Mouse (Mus musculus) CH12.LX (cell line): ENCODE data around the gene Pde11a. TPM values are rescaled to one million over a fixed set of nuclear protein-coding genes. Genes with fewer than 3 reads are reported as not detected.

ENCODE experiments used
- DNase-seq: peaks from one replicate; pipeline ENCODE4 v3.0.0-alpha.2; 2013; ENCODE audit errors: extremely low read depth
- H3K27ac ChIP-seq: 2 replicates; pipeline ENCODE4 v1.5.1; 2012; ENCODE audit warnings: low read depth, mild to moderate bottlenecking, control low read depth, moderate library complexity; ENCODE audit not compliant: insufficient read depth
- H3K27me3 ChIP-seq: replicated peaks from 2 replicates; pipeline ENCODE3; 2012; ENCODE audit warnings: inconsistent platforms
- H3K36me3 ChIP-seq, 2 experiments: replicated peaks in 1 of 2; 2 replicates each; pipeline versions ENCODE3 to v1.6.1; 2012; ENCODE audit warnings: inconsistent platforms in 1 of 2, low read length in 1 of 2, mild to moderate bottlenecking in 1 of 2, mixed read lengths in 1 of 2, moderate library complexity in 1 of 2; ENCODE audit not compliant: control insufficient read depth in 1 of 2, insufficient read depth in 1 of 2
- H3K4me1 ChIP-seq, 2 experiments: 2 replicates each; pipeline ENCODE4 v1.6.1; 2012; ENCODE audit warnings: inconsistent platforms in 1 of 2, moderate library complexity in 1 of 2; ENCODE audit not compliant: insufficient read depth in 2 of 2, control insufficient read depth in 1 of 2
- H3K4me2 ChIP-seq: 2 replicates; pipeline ENCODE4 v1.6.1; 2012; ENCODE audit warnings: low read depth, mild to moderate bottlenecking, control low read depth; ENCODE audit not compliant: poor library complexity, insufficient read depth, severe bottlenecking
- H3K4me3 ChIP-seq, 3 experiments: fragments of 150-350 bp in 1 of 3; sonication (generic) in 1 of 3; replicated peaks in 1 of 3; 2 replicates each; pipeline versions ENCODE3 to v1.5.1; 2011 to 2012; ENCODE audit warnings: low read depth in 2 of 3, low read length in 2 of 3, mild to moderate bottlenecking in 2 of 3, moderate library complexity in 2 of 3, control low read depth in 1 of 3, improper control_type of control experiment in 1 of 3, inconsistent platforms in 1 of 3, mixed read lengths in 1 of 3; ENCODE audit not compliant: poor library complexity in 1 of 3
- H3K79me2 ChIP-seq: replicated peaks from 2 replicates; pipeline ENCODE4 v1.6.1; 2012; ENCODE audit warnings: mild to moderate bottlenecking, moderate library complexity; ENCODE audit not compliant: control insufficient read depth, poor library complexity, insufficient read depth, severe bottlenecking; ENCODE audit errors: extremely low read depth
- H3K9ac ChIP-seq: 2 replicates; pipeline ENCODE4 v1.6.1; 2012; ENCODE audit warnings: low read depth, mild to moderate bottlenecking, control low read depth, moderate library complexity; ENCODE audit not compliant: insufficient read depth
- H3K9me3 ChIP-seq: replicated peaks from 2 replicates; pipeline ENCODE3; 2012; ENCODE audit warnings: low read length, inconsistent platforms, mixed read lengths
- E2F4 ChIP-seq: IDR thresholded peaks from 2 replicates; pipeline ENCODE4 v1.6.1; 2011; ENCODE audit warnings: low read depth, low read length, improper control_type of control experiment; ENCODE audit not compliant: insufficient replicate concordance
- ELF1 ChIP-seq: IDR thresholded peaks from 2 replicates; pipeline ENCODE4 v1.6.1; 2014; ENCODE audit warnings: low read depth, mild to moderate bottlenecking, inconsistent platforms, low read length, improper control_type of control experiment
- EP300 ChIP-seq: IDR thresholded peaks from 2 replicates; pipeline ENCODE4 v1.6.1; 2011; ENCODE audit warnings: low read length, improper control_type of control experiment
- GABPA ChIP-seq: IDR thresholded peaks from 2 replicates; pipeline ENCODE4 v1.6.1; 2012; ENCODE audit warnings: low read depth, low read length, improper control_type of control experiment, inconsistent platforms; ENCODE audit not compliant: insufficient replicate concordance
- HCFC1 ChIP-seq: IDR thresholded peaks from 2 replicates; pipeline ENCODE4 v1.6.1; 2012; ENCODE audit warnings: low read depth, mild to moderate bottlenecking, inconsistent platforms, low read length, improper control_type of control experiment
- IRF4 ChIP-seq: IDR thresholded peaks from 2 replicates; pipeline ENCODE4 v1.6.1; 2014; ENCODE audit warnings: low read depth, mild to moderate bottlenecking, inconsistent platforms, low read length, improper control_type of control experiment
- JUND ChIP-seq: conservative IDR thresholded peaks from 2 replicates; pipeline ENCODE4 v1.6.1; 2011; ENCODE audit warnings: low read depth, low read length, improper control_type of control experiment
- KAT2A ChIP-seq: IDR thresholded peaks from 2 replicates; pipeline ENCODE4 v1.6.1; 2012; ENCODE audit warnings: low read length, improper control_type of control experiment, inconsistent platforms; ENCODE audit not compliant: insufficient replicate concordance
- MAFK ChIP-seq: IDR thresholded peaks from 2 replicates; pipeline ENCODE4 v1.6.1; 2011; ENCODE audit warnings: low read length, improper control_type of control experiment; ENCODE audit not compliant: insufficient replicate concordance
- MAZ ChIP-seq: IDR thresholded peaks from 2 replicates; pipeline ENCODE4 v1.6.1; 2012; ENCODE audit warnings: low read depth, mild to moderate bottlenecking, inconsistent platforms, low read length, improper control_type of control experiment, moderate library complexity
- MXI1 ChIP-seq: IDR thresholded peaks from 2 replicates; pipeline ENCODE4 v1.6.1; 2011; ENCODE audit warnings: mild to moderate bottlenecking, low read depth, low read length, improper control_type of control experiment
- MYC ChIP-seq: IDR thresholded peaks from 2 replicates; pipeline ENCODE4 v1.6.1; 2011; ENCODE audit warnings: low read depth, mild to moderate bottlenecking, improper control_type of control experiment, low read length
- NELFE ChIP-seq: IDR thresholded peaks from 2 replicates; pipeline ENCODE4 v1.6.1; 2011; ENCODE audit warnings: low read depth, low read length, improper control_type of control experiment
- PAX5 ChIP-seq: IDR thresholded peaks from 2 replicates; pipeline ENCODE4 v1.6.1; 2012; ENCODE audit warnings: low read length, inconsistent platforms, mixed read lengths
- POLR2AphosphoS2 ChIP-seq: IDR thresholded peaks from 2 replicates; pipeline ENCODE4 v1.6.1; 2011; ENCODE audit warnings: low read depth, low read length, improper control_type of control experiment
- RCOR1 ChIP-seq: conservative IDR thresholded peaks from 2 replicates; pipeline ENCODE4 v1.6.1; 2012; ENCODE audit warnings: low read depth, mild to moderate bottlenecking, inconsistent platforms, low read length, improper control_type of control experiment
- SMC3 ChIP-seq: IDR thresholded peaks from 2 replicates; pipeline ENCODE4 v1.6.1; 2011; ENCODE audit warnings: low read depth, low read length, improper control_type of control experiment
- TBP ChIP-seq: conservative IDR thresholded peaks from 2 replicates; pipeline ENCODE4 v1.6.1; 2011; ENCODE audit warnings: low read depth, low read length, improper control_type of control experiment
- TCF12 ChIP-seq: IDR thresholded peaks from 2 replicates; pipeline ENCODE4 v1.6.1; 2014; ENCODE audit warnings: low read depth, mild to moderate bottlenecking, inconsistent platforms, low read length, improper control_type of control experiment
- USF1 ChIP-seq: IDR thresholded peaks from 2 replicates; pipeline ENCODE4 v1.6.1; 2014; ENCODE audit warnings: low read depth, mild to moderate bottlenecking, inconsistent platforms, low read length, improper control_type of control experiment
- USF2 ChIP-seq: conservative IDR thresholded peaks from 2 replicates; pipeline ENCODE4 v1.6.1; 2011; ENCODE audit warnings: low read depth, low read length, improper control_type of control experiment
- ZC3H11A ChIP-seq: IDR thresholded peaks from 2 replicates; pipeline ENCODE4 v1.6.1; 2012; ENCODE audit warnings: low read depth, mild to moderate bottlenecking, inconsistent platforms, low read length, improper control_type of control experiment
- ZKSCAN1 ChIP-seq: IDR thresholded peaks from 2 replicates; pipeline ENCODE4 v1.6.1; 2012; ENCODE audit warnings: low read depth, inconsistent platforms, low read length, improper control_type of control experiment, borderline replicate concordance
- ZMIZ1 ChIP-seq: IDR thresholded peaks from 2 replicates; pipeline ENCODE4 v1.6.1; 2012; ENCODE audit warnings: low read depth, mild to moderate bottlenecking, inconsistent platforms, low read length, improper control_type of control experiment
- dilution Hi-C: fragments of 300-500 bp; cut with MboI; formaldehyde crosslinking; loops from 2 replicates; pipeline ENCODE4 v1.14.3; 2020; ENCODE audit warnings: low sequenced_read_pairs; ENCODE audit not compliant: extremely low pct_unique_long_range_greater_than_20kb, extremely low pct_ligation_motif_present
- in situ Hi-C: fragments of 300-500 bp; cut with MboI; formaldehyde crosslinking; loops from 3 replicates; pipeline ENCODE4 v1.14.3; 2019; ENCODE audit warnings: low sequenced_read_pairs, low pct_ligation_motif_present, low pct_unique_long_range_greater_than_20kb, mixed read lengths
- polyA plus RNA-seq: library from polyadenylated mRNA; unstranded; fragments of >175 nt; gene quantifications from 2 replicates; pipeline ENCODE4 v1.2.1, GENCODE M21; 2012; ENCODE audit warnings: low read depth; ENCODE audit not compliant: insufficient read length
- total RNA-seq, 2 experiments: library from RNA; depleted of rRNA; stranded (reverse); fragments of 300-350 nt in 1 of 2; fragments of >200 nt in 1 of 2; gene quantifications; 2 replicates each; pipeline ENCODE4 v1.2.3; 2012 to 2014

Gene Pde11a
- total and polyA plus RNA-seq, 3 experiments = 0.14 to 0.38 (median 0.21) TPM

DNA sequence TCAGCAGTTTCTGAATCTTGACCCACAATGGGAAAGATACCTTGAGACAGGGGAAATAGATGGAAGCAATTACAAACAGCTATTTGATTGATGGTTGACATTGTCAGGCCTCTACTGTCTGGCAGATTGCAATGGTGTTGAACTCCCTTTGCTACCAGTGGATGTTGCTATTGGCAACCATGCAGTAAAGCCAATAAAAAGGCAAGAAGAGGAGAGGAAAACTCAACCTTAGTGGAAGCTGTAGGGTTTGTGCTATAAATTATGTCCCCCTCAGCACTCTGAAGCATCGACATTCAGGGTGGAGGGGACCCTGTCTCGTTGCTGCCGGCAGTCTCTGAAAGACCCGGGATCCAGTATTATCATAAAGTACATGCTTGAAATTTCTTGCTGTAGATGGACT is 350.2 kb downstream of the Pde11a start:
- Histone ChIP-seq H3K27ac (no peak overlapping the region), H3K4me2 (no peak overlapping the region), H3K4me3 (no peak overlapping the region), H3K27me3 (no peaks in the 10 kb centered on the region)
- dilution Hi-C loops = no loop called here
- no peak for TF ChIP-seq JUND
- TF ChIP-seq RCOR1 = no peak
- no peak for TF ChIP-seq MAFK
- no peak for TF ChIP-seq TCF12
- no peak for TF ChIP-seq SMC3
- no peak for TF ChIP-seq ELF1
- TF ChIP-seq MYC = no peak
- no peak for TF ChIP-seq POLR2AphosphoS2
- no peak for TF ChIP-seq KAT2A
- TF ChIP-seq ZMIZ1 = no peak
- no peak for TF ChIP-seq ZC3H11A
- TF ChIP-seq MXI1 = no peak
- TF ChIP-seq IRF4 = no peak
- TF ChIP-seq NELFE = no peak
- no peak for TF ChIP-seq PAX5
- TF ChIP-seq TBP = no peak
- TF ChIP-seq E2F4 = no peak
- no peak for TF ChIP-seq EP300
- TF ChIP-seq, all 38 proteins: peak for 0
- in situ Hi-C loops = loop anchor here (10.0 kb wide), 1 partner anchor 116 kb away; no protein-coding TSS in a partner anchor
- Histone ChIP-seq H3K9ac (no peak overlapping the region), H3K4me1 (peaks cover 12 to 53% of the 10 kb centered on the region in 2 experiments), H3K36me3 (no peaks in the 10 kb centered on the region), H3K9me3 (no peaks in the 10 kb centered on the region), H3K79me2 (no peaks in the 10 kb centered on the region)
- no peak for DNase-seq

DNA sequence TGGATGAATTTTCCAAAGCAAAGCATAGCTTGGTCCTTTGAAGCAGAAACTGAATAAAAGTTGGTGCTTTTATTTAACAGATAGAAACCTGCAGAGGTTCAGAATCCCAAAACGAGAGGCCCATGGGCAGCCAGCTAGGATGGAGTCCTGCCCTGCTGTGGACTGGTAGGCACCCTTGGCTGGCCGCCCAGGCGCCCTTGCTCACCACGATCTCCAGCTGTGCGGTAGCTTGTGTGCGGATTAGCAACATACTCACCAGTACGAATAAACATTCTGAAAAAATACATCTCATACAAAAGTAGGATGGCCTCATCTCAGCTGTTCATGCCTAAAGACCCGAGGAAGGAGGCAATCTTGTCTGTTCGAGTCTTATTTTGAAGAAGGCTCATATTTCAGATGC is 350.8 kb downstream of the Pde11a start:
- Histone ChIP-seq H3K4me3 (no peak overlapping the region), H3K9me3 (peaks cover under 1% of the 10 kb centered on the region), H3K27me3 (no peaks in the 10 kb centered on the region), H3K9ac (no peak overlapping the region), H3K27ac (no peak overlapping the region), H3K4me1 (peaks cover 12 to 53% of the 10 kb centered on the region in 2 experiments), H3K4me2 (peak overlapping the region; percentile 51)
- in situ Hi-C loops (loop anchor here (10.0 kb wide), 1 partner anchor 117 kb away; no protein-coding TSS in a partner anchor), dilution Hi-C loops (no loop called here)
- DNase-seq = no peak
- TF ChIP-seq ZKSCAN1 (no peak), USF1 (no peak), ELF1 (no peak), USF2 (no peak), MAZ (no peak), HCFC1 (no peak), KAT2A (no peak), GABPA (no peak)
- TF ChIP-seq, all 38 proteins: peak for 0
- H3K36me3 ChIP-seq = no peaks in the 10 kb centered on the region
- H3K79me2 ChIP-seq = no peaks in the 10 kb centered on the region
